Mouse (Mus musculus) midbrain, embryonic 15.5 days (tissue): Measurements from ENCODE around the gene Alb. TPM values are rescaled to one million over a fixed set of nuclear protein-coding genes. Genes with fewer than 3 reads are reported as not detected.

ENCODE experiments used
- ATAC-seq: fragments of 200-750 bp; cut with Nextera tagmentation; replicated peaks from 2 replicates; pipeline ENCODE4 v1.8.0; 2017; ENCODE audit warnings: moderate TSS enrichment
- H3K27ac ChIP-seq: fragments of 300-500 bp; sonication (generic); 2 replicates; pipeline ENCODE4 v1.5.1; 2015; ENCODE audit warnings: mild to moderate bottlenecking, inconsistent platforms
- H3K27me3 ChIP-seq: fragments of 300-500 bp; sonication (generic); replicated peaks from 2 replicates; pipeline ENCODE4 v1.6.1; 2015; ENCODE audit warnings: inconsistent platforms
- H3K36me3 ChIP-seq: fragments of 300-500 bp; sonication (generic); replicated peaks from 2 replicates; pipeline ENCODE4 v1.6.1; 2015; ENCODE audit warnings: inconsistent platforms
- H3K4me1 ChIP-seq: fragments of 300-500 bp; sonication (generic); 2 replicates; pipeline ENCODE4 v1.6.1; 2015; ENCODE audit warnings: inconsistent platforms
- H3K4me2 ChIP-seq: fragments of 300-500 bp; sonication (generic); 2 replicates; pipeline ENCODE4 v1.6.1; 2015; ENCODE audit warnings: inconsistent platforms, mild to moderate bottlenecking, moderate library complexity
- H3K4me3 ChIP-seq: fragments of 300-500 bp; sonication (generic); 2 replicates; pipeline ENCODE4 v1.5.1; 2015; ENCODE audit warnings: mild to moderate bottlenecking, inconsistent platforms
- H3K9ac ChIP-seq: fragments of 300-500 bp; sonication (generic); 2 replicates; pipeline ENCODE4 v1.6.1; 2015; ENCODE audit warnings: mild to moderate bottlenecking, inconsistent platforms
- H3K9me3 ChIP-seq: fragments of 300-500 bp; sonication (generic); 2 replicates; pipeline ENCODE4 v1.6.1; 2016; ENCODE audit warnings: inconsistent platforms
- WGBS: fragments of 180-500 bp; shearing (Covaris S2); methylation state at CpG from one replicate; pipeline ENCODE4 v1.1.7; 2015; ENCODE audit warnings: mixed read lengths; 5-methylcytosine and 5-hydroxymethylcytosine counted together
- polyA plus RNA-seq: library from polyadenylated mRNA; unstranded; fragments of >200 nt; fragmentation: Nextera tagmentation; extraction: Ambion mirVana; gene quantifications from 2 replicates; pipeline ENCODE4 v1.2.1, GENCODE M21; 2015

Alb gene
- polyA plus RNA-seq, 1 experiment from 2014 or later = 0.10 TPM

GRCm38 (mm10) chr5:90467245-90467644 lies 6.5 kb downstream of the Alb start:
- Histone ChIP-seq H3K27me3 (no peaks in the 10 kb centered on the region), H3K9ac (no peak overlapping the region), H3K4me3 (no peak overlapping the region), H3K27ac (no peak overlapping the region), H3K4me2 (no peak overlapping the region), H3K36me3 (no peaks in the 10 kb centered on the region), H3K4me1 (no peaks in the 10 kb centered on the region), H3K9me3 (no peaks in the 10 kb centered on the region)
- WGBS = 18% methylated on average over 6 of the region's 6 CpGs
- ATAC-seq = no peak

GRCm38 (mm10) chr5:90470836-90471235 lies 10.1 kb downstream of the Alb start:
- no peak overlapping the region for H3K4me2 ChIP-seq
- H3K9ac ChIP-seq = no peak overlapping the region
- H3K4me1 ChIP-seq = no peaks in the 10 kb centered on the region
- no peaks in the 10 kb centered on the region for H3K9me3 ChIP-seq
- WGBS = 90% methylated on average over 3 of the region's 3 CpGs
- H3K4me3 ChIP-seq = no peak overlapping the region
- H3K36me3 ChIP-seq = no peaks in the 10 kb centered on the region
- ATAC-seq = no peak
- H3K27me3 ChIP-seq = no peaks in the 10 kb centered on the region
- no peak overlapping the region for H3K27ac ChIP-seq

- H3K9ac ChIP-seq = no peak overlapping the region
- H3K9me3 ChIP-seq = no peaks in the 10 kb centered on the region
- no peaks in the 10 kb centered on the region for H3K4me1 ChIP-seq
- ATAC-seq = no peak
- no peak overlapping the region for H3K27ac ChIP-seq
- H3K4me2 ChIP-seq = no peak overlapping the region
- no peak overlapping the region for H3K4me3 ChIP-seq
- no peaks in the 10 kb centered on the region for H3K27me3 ChIP-seq
- no peaks in the 10 kb centered on the region for H3K36me3 ChIP-seq
- WGBS = 96% methylated on average over 4 of the region's 4 CpGs
Measured at GRCm38 (mm10) chr5:90473902-90474301, 13.2 kb downstream of the Alb start.

GRCm38 (mm10) chr5:90474369-90474768 lies 13.7 kb downstream of the Alb start:
- no peak for ATAC-seq
- Histone ChIP-seq H3K4me1 (no peaks in the 10 kb centered on the region), H3K9me3 (no peaks in the 10 kb centered on the region), H3K27me3 (no peaks in the 10 kb centered on the region), H3K27ac (no peak overlapping the region), H3K36me3 (no peaks in the 10 kb centered on the region), H3K9ac (no peak overlapping the region), H3K4me3 (no peak overlapping the region), H3K4me2 (no peak overlapping the region)
- 87% methylated on average over 5 of the region's 5 CpGs for WGBS

- H3K4me1 ChIP-seq = no peaks in the 10 kb centered on the region
- H3K9me3 ChIP-seq = no peaks in the 10 kb centered on the region
- no peak for ATAC-seq
- H3K4me2 ChIP-seq = no peak overlapping the region
- H3K9ac ChIP-seq = no peak overlapping the region
- no peaks in the 10 kb centered on the region for H3K27me3 ChIP-seq
- H3K27ac ChIP-seq = no peak overlapping the region
- WGBS = 84% methylated on average over 3 of the region's 3 CpGs
- no peaks in the 10 kb centered on the region for H3K36me3 ChIP-seq
- no peak overlapping the region for H3K4me3 ChIP-seq
Measured at GRCm38 (mm10) chr5:90476741-90477140, 16.0 kb downstream of the Alb start.

- no peaks in the 10 kb centered on the region for H3K36me3 ChIP-seq
- H3K9ac ChIP-seq = no peak overlapping the region
- no peak for ATAC-seq
- 79% methylated on average over 7 of the region's 7 CpGs for WGBS
- H3K4me3 ChIP-seq = no peak overlapping the region
- no peaks in the 10 kb centered on the region for H3K9me3 ChIP-seq
- H3K27ac ChIP-seq = no peak overlapping the region
- no peak overlapping the region for H3K4me2 ChIP-seq
- H3K27me3 ChIP-seq = no peaks in the 10 kb centered on the region
- H3K4me1 ChIP-seq = no peaks in the 10 kb centered on the region
Measured at GRCm38 (mm10) chr5:90477308-90478140, 16.8 kb downstream of the Alb start.

- no peak for ATAC-seq
- H3K27ac ChIP-seq = no peak overlapping the region
- no peak overlapping the region for H3K9ac ChIP-seq
- H3K4me2 ChIP-seq = no peak overlapping the region
- H3K36me3 ChIP-seq = no peaks in the 10 kb centered on the region
- no peaks in the 10 kb centered on the region for H3K9me3 ChIP-seq
- no peaks in the 10 kb centered on the region for H3K27me3 ChIP-seq
- H3K4me3 ChIP-seq = no peak overlapping the region
- no peaks in the 10 kb centered on the region for H3K4me1 ChIP-seq
- 88% methylated on average over 1 of the region's 1 CpGs for WGBS
Measured at GRCm38 (mm10) chr5:90478886-90479285, 18.2 kb downstream of the Alb start.

GRCm38 (mm10) chr5:90485597-90485996 lies 24.9 kb downstream of the Alb start:
- no peak overlapping the region for H3K27ac ChIP-seq
- no peak overlapping the region for H3K9ac ChIP-seq
- H3K4me2 ChIP-seq = no peak overlapping the region
- H3K4me1 ChIP-seq = no peaks in the 10 kb centered on the region
- WGBS = 93% methylated on average over 7 of the region's 7 CpGs
- no peak overlapping the region for H3K4me3 ChIP-seq
- no peaks in the 10 kb centered on the region for H3K36me3 ChIP-seq
- no peaks in the 10 kb centered on the region for H3K27me3 ChIP-seq
- ATAC-seq = no peak
- H3K9me3 ChIP-seq = no peaks in the 10 kb centered on the region

GRCm38 (mm10) chr5:90488323-90488722 lies 27.6 kb downstream of the Alb start:
- Histone ChIP-seq H3K9me3 (no peaks in the 10 kb centered on the region), H3K27me3 (no peaks in the 10 kb centered on the region), H3K27ac (no peak overlapping the region), H3K4me1 (no peaks in the 10 kb centered on the region), H3K36me3 (no peaks in the 10 kb centered on the region), H3K4me2 (no peak overlapping the region), H3K4me3 (no peak overlapping the region), H3K9ac (no peak overlapping the region)
- no peak for ATAC-seq
- 90% methylated on average over 7 of the region's 7 CpGs for WGBS

- H3K36me3 ChIP-seq = no peaks in the 10 kb centered on the region
- no peaks in the 10 kb centered on the region for H3K4me1 ChIP-seq
- H3K27me3 ChIP-seq = no peaks in the 10 kb centered on the region
- H3K9ac ChIP-seq = no peak within 1 kb of the TSS
- no peak for ATAC-seq
- no peaks in the 10 kb centered on the region for H3K9me3 ChIP-seq
- H3K27ac ChIP-seq = no peak within 1 kb of the TSS
- no peak within 1 kb of the TSS for H3K4me3 ChIP-seq
- H3K4me2 ChIP-seq = no peak within 1 kb of the TSS
- 89% methylated on average over 7 of the region's 7 CpGs for WGBS
Measured at GRCm38 (mm10) chr5:90490518-90490917, 29.8 kb downstream of the Alb start, which contains the start of gene Afp. TSS of gene Afp (plus strand) at chr5:90490737.

- H3K4me3 ChIP-seq = no peak overlapping the region
- H3K4me2 ChIP-seq = no peak overlapping the region
- no peaks in the 10 kb centered on the region for H3K9me3 ChIP-seq
- no peak overlapping the region for H3K27ac ChIP-seq
- ATAC-seq = no peak
- no peaks in the 10 kb centered on the region for H3K36me3 ChIP-seq
- H3K27me3 ChIP-seq = no peaks in the 10 kb centered on the region
- no peaks in the 10 kb centered on the region for H3K4me1 ChIP-seq
- 72% methylated on average over 9 of the region's 9 CpGs for WGBS
- no peak overlapping the region for H3K9ac ChIP-seq
Measured at GRCm38 (mm10) chr5:90492440-90492839, 31.7 kb downstream of the Alb start.

GRCm38 (mm10) chr5:90494308-90494707 lies 33.6 kb downstream of the Alb start:
- ATAC-seq = no peak

GRCm38 (mm10) chr5:90499509-90499908 lies 38.8 kb downstream of the Alb start:
- ATAC-seq = no peak
- WGBS = 63% methylated on average over 7 of the region's 7 CpGs
- H3K9me3 ChIP-seq = no peaks in the 10 kb centered on the region

More at GRCm38 (mm10) chr5:90494308-90494707, 33.6 kb downstream of the Alb start:
- Histone ChIP-seq H3K27ac (no peak overlapping the region), H3K36me3 (no peaks in the 10 kb centered on the region), H3K4me2 (no peak overlapping the region), H3K27me3 (no peaks in the 10 kb centered on the region), H3K9ac (no peak overlapping the region), H3K9me3 (no peaks in the 10 kb centered on the region), H3K4me1 (no peaks in the 10 kb centered on the region), H3K4me3 (no peak overlapping the region)
- 92% methylated on average over 4 of the region's 4 CpGs for WGBS

More at GRCm38 (mm10) chr5:90499509-90499908, 38.8 kb downstream of the Alb start:
- no peaks in the 10 kb centered on the region for H3K27me3 ChIP-seq
- H3K4me1 ChIP-seq = no peaks in the 10 kb centered on the region
- H3K4me2 ChIP-seq = no peak overlapping the region
- no peak overlapping the region for H3K27ac ChIP-seq
- H3K9ac ChIP-seq = no peak overlapping the region
- H3K36me3 ChIP-seq = no peaks in the 10 kb centered on the region
- no peak overlapping the region for H3K4me3 ChIP-seq
